Mouse (Mus musculus): ENCODE measurements around the gene Ccdc106.

GRCm38 (mm10) chr7:5087886-5088285, 67.5 kb downstream of the Ccdc106 start:
- TF ChIP-seq POLR2A (IDR thresholded peaks at IDR 0.05; ENCODE audit: low read depth, low read length) (no peak), CTCF (conservative IDR thresholded peaks at IDR 0.05 in 1 of 2, IDR thresholded peaks at IDR 0.05 in 1 of 2; ENCODE audit: low read depth in 2 of 2, low read length in 2 of 2) (no peak)

Measured in CH12.LX (cell line).